Mouse (Mus musculus) retina, adult 2 months (tissue): ENCODE results near the gene Sox6.

ENCODE experiments used
- DNase-seq: peaks from one replicate; pipeline ENCODE4 v3.0.0-alpha.2; 2012; ENCODE audit warnings: low read depth, low spot score

Gene Sox6

GRCm38 (mm10) chr7:115985716-115986115 lies 52.9 kb downstream of the Sox6 start:
- no peak for DNase-seq

GRCm38 (mm10) chr7:115984076-115984475 lies 54.5 kb downstream of the Sox6 start:
- DNase-seq = no peak

- no peak for DNase-seq
Observed at GRCm38 (mm10) chr7:115979813-115980512, 58.6 kb downstream of the Sox6 start.

- no peak for DNase-seq
Observed at GRCm38 (mm10) chr7:115974518-115974917, 64.1 kb downstream of the Sox6 start.

- no peak for DNase-seq
Observed at GRCm38 (mm10) chr7:115967186-115967585, 71.4 kb downstream of the Sox6 start.

GRCm38 (mm10) chr7:115966181-115966580 lies 72.4 kb downstream of the Sox6 start:
- no peak for DNase-seq

GRCm38 (mm10) chr7:115953046-115953445 lies 85.5 kb downstream of the Sox6 start:
- no peak for DNase-seq

- DNase-seq = no peak
Observed at GRCm38 (mm10) chr7:115952235-115952634, 86.4 kb downstream of the Sox6 start.

- DNase-seq = no peak
Observed at GRCm38 (mm10) chr7:115951689-115952088, 86.9 kb downstream of the Sox6 start.

GRCm38 (mm10) chr7:115947916-115948315 lies 90.7 kb downstream of the Sox6 start:
- no peak for DNase-seq

GRCm38 (mm10) chr7:115946559-115946958 lies 92.0 kb downstream of the Sox6 start:
- no peak for DNase-seq

- no peak for DNase-seq
Observed at GRCm38 (mm10) chr7:115945516-115945915, 93.1 kb downstream of the Sox6 start.

- no peak for DNase-seq
Observed at GRCm38 (mm10) chr7:115944250-115944649, 94.3 kb downstream of the Sox6 start.

GRCm38 (mm10) chr7:115941766-115942165 lies 96.8 kb downstream of the Sox6 start:
- DNase-seq = no peak

GRCm38 (mm10) chr7:115939292-115939691 lies 99.3 kb downstream of the Sox6 start:
- no peak for DNase-seq

- DNase-seq = no peak
Observed at GRCm38 (mm10) chr7:115936908-115937307, 101.7 kb downstream of the Sox6 start.

- DNase-seq = no peak
Observed at GRCm38 (mm10) chr7:115915338-115915737, 123.3 kb downstream of the Sox6 start.

- no peak for DNase-seq
Observed at GRCm38 (mm10) chr7:115910313-115910712, 128.3 kb downstream of the Sox6 start.

- DNase-seq = no peak
Observed at GRCm38 (mm10) chr7:115904798-115905207, 133.8 kb downstream of the Sox6 start.

- DNase-seq = no peak
Observed at GRCm38 (mm10) chr7:115903931-115904797, 134.4 kb downstream of the Sox6 start.

- DNase-seq = no peak
Observed at GRCm38 (mm10) chr7:115903368-115903767, 135.2 kb downstream of the Sox6 start.

- no peak for DNase-seq
Observed at GRCm38 (mm10) chr7:115895831-115896230, 142.8 kb downstream of the Sox6 start.
